Mouse (Mus musculus) ovary, postnatal 14 days (tissue): ENCODE data around the gene Usf1.
A peak's percentile ranks its signal among the peaks of the same experiment; 100 is the strongest.

ENCODE experiments used
- DNase-seq: peaks from one replicate; pipeline ENCODE4 v3.0.0; 2022; ENCODE audit warnings: low spot score

Usf1 gene

DNA sequence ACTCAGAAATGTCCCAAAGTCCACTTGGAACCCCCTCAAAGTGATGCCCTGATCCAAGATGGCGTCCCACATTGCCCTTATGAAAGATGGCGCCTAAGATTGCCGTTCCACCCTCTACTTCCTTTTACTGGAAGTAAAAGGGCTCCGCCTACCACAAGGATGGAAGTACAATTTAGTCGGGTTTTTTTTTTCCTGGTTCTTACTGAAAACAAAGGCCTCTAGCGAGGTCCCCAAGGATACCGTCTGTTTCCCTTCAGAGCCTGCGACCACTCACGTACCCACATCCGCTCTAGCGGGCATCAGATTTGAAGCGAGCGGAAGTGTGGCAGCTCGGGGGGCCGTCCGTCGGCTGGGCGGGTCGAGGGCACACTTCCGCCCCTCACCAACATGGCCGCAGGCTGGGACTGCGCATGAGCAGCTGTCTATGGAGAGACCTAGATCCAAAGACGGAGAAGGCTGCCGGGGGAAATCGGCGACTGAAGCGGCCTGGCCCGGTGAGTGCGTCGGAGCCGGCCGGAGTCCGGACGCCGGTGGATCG lies at the start of gene Usf1:
TSS of gene Usf1 (plus strand) at position 367 of the 538 bp plus-strand sequence.
- DNase-seq, result peak; percentile 91

- DNase-seq, result no peak
Observed at GRCm38 (mm10) chr1:171365934-171366333, 45.2 kb upstream of the Usf1 start.

- DNase-seq, result no peak
Observed at GRCm38 (mm10) chr1:171369845-171370556, 41.1 kb upstream of the Usf1 start, which contains the start of gene Nectin4. Nectin4 (plus strand) TSS chr1:171370099.

DNA sequence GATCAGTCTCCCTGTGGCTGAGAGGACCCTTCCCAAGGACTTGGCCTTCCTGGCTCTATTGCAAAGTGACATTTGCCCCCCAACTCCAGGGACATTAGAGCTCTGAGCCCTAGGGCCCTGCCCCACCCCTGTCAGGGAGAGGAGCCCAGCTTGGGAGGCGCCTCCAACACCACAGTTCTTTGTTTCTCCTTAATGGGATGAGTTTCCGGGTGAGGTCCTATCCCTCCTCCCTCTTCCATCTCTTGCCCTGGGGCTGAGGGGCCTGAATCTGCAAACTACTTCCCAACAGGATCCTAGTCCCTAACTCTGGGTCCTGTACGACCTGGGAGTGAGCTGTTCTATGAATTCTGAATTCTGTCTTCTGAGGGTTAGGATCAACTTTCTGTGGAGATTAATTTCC lies 38.2 kb upstream of the Usf1 start:
- no peak for DNase-seq

- DNase-seq, result no peak
Observed at GRCm38 (mm10) chr1:171373946-171374345, 37.2 kb upstream of the Usf1 start.

DNA sequence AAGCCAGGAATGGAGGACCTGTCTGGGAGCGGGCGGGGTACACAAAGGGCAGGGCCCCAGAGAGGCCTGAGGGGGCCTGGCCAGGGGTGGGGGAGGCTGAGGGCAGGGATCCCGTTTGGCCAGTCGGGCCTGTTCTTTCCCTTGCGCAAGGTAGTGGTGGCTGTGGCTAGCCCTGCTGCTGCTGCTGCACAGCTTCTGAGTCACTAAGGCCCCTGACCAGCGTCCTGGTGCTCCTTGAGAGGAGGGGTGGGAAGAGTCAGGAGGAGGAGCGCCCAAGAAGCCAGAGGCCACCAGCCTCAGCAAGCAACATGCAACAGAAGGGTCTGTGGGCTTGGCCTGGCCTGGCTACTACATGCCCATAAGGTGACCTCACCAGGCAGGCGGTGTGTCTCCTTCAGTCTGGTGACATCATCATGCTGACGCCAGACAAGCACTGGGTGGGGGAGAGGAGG lies 35.4 kb upstream of the Usf1 start:
- DNase-seq, result no peak

DNA sequence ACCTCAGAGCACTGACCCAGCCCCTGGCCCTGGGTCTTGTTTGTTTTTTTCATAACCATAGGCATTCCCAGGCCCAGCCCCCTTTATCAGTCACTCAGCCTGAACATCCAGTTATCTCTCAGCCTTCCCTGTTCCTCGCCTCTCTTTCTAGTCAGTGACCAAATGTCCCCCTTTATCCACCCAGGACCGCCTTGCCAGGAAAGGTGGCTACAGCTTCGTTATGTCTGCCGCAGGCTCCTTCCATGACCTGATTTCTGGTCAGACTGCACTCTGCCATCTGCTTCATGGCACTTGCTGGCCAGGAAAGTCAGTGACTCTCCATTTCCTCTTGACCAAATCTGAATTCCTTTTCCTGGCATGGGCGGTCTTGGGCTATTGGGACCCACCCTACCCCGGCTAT lies 32.8 kb upstream of the Usf1 start:
- no peak for DNase-seq

GRCm38 (mm10) chr1:171379935-171380599 lies 31.0 kb upstream of the Usf1 start:
- DNase-seq, result peak; percentile 51

GRCm38 (mm10) chr1:171382096-171382620 lies 29.0 kb upstream of the Usf1 start:
- DNase-seq, result no peak

GRCm38 (mm10) chr1:171384361-171384760 lies 26.8 kb upstream of the Usf1 start:
- DNase-seq, result no peak

GRCm38 (mm10) chr1:171385171-171385570 lies 25.9 kb upstream of the Usf1 start:
- no peak for DNase-seq

GRCm38 (mm10) chr1:171387099-171387498 lies 24.0 kb upstream of the Usf1 start:
- no peak for DNase-seq

- DNase-seq, result no peak
Observed at GRCm38 (mm10) chr1:171388376-171389102, 22.6 kb upstream of the Usf1 start, which contains the start of gene Arhgap30. Arhgap30 (plus strand) TSS chr1:171388954.

GRCm38 (mm10) chr1:171390101-171390500 lies 21.0 kb upstream of the Usf1 start:
- no peak for DNase-seq

DNA sequence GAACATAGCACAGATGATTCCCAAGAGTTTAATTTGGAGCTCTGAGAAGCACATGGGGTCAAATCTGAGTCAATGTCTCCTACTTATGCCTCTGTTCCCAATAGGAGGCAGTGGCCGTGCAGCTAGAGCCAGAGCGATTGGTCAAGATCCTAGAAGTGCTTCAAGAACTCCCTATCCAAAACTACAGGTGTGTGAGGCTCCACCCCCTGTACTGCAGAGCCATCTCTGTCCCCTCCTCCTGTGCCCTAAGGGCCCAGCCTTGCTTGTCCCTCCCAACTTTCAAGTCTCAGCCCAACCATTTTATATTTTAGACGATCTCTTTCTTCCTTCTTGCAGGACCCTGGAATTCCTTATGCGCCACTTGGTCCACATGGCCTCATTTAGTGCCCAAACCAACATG lies 9.3 kb upstream of the Usf1 start:
- DNase-seq, result no peak

GRCm38 (mm10) chr1:171402991-171403390 lies 8.1 kb upstream of the Usf1 start:
- DNase-seq, result no peak

DNA sequence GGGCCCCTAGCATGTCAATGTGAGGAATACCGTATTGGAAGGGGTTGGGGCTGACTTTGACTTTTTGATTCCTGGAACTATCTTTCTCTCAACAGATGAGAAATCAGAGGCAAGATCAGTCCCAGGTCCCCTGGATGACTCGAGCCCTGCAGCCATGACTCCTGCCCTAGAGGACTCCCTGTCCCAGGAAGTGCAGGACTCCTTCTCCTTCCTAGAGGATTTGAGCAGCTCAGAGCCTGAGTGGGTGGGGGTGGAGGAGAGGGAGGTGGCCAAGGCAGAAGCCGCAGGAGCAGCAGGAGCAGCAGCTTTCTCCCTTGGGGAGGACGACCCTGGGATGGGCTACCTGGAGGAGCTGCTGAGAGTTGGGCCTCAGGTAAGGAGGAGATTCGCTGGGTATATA lies 3.9 kb upstream of the Usf1 start:
- no peak for DNase-seq

- no peak for DNase-seq
Observed at GRCm38 (mm10) chr1:171410231-171410630, 882 bp upstream of the Usf1 start.

GRCm38 (mm10) chr1:171411492-171411941 lies 404 bp downstream of the Usf1 start:
- no peak for DNase-seq

DNA sequence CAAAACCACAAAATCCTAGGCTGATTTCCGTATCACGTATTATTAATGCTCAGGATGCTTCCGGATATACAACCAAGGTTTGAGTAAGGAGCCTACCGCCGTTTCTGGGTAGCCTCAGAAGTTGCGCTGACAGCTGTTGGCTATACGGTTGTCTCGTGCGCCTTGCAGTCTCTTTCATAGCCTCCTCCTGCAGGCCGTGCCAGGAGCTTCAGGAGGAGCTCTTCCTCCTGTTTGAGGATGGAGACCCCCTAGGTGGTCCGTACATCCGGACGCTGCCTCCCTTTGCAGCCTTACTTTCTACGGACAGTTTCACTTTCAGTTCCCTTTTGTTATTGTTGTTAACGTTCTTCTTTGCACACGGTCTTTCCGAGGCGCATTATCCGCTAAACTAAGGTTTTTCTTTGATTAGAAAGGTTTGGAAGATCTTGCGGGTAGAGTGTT lies 908 bp downstream of the Usf1 start:
- no peak for DNase-seq

- DNase-seq, result no peak
Observed at GRCm38 (mm10) chr1:171412446-171412845, 1.3 kb downstream of the Usf1 start.

DNA sequence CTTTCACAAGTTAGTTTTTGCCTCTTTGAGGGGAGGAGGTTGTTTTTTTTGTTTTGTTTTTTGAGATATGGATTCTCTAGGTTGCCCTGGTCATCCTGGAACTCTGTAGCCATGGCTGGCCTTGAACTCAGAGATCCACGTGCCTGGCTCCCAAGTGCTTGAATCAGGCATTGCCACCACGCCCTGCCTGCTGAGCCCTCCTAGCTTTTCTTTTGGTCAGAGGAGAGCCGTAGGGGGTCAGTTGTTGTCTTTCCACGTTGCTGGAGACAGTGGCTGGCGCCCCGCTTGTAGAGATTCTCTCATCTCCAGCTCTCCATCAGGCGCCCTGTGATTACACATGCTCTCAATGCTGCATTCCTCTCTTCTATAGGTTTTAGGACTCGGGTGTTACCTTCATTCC lies 2.5 kb downstream of the Usf1 start:
- DNase-seq, result no peak
